Mouse (Mus musculus) intestine, embryonic 16.5 days (tissue): Measurements from ENCODE around the gene Mycbp. TPM values are rescaled to one million over a fixed set of nuclear protein-coding genes. Genes with fewer than 3 reads are reported as not detected.
A peak's percentile ranks its signal among the peaks of the same experiment; 100 is the strongest.

Experiments
- ATAC-seq: fragments of 200-750 bp; cut with Nextera tagmentation; 2 replicates; pipeline ENCODE4 v1.8.0; 2017; ENCODE audit warnings: moderate TSS enrichment, moderate library complexity
- H3K27ac ChIP-seq: fragments of 300-500 bp; sonication (generic); 2 replicates; pipeline ENCODE4 v1.5.1; 2014; ENCODE audit warnings: mild to moderate bottlenecking, low read length
- H3K27me3 ChIP-seq: fragments of 300-500 bp; sonication (generic); replicated peaks from 2 replicates; pipeline ENCODE4 v1.6.1; 2014; ENCODE audit warnings: low read length, control low read depth, mixed read lengths; ENCODE audit not compliant: control insufficient read depth, insufficient read depth
- H3K36me3 ChIP-seq: fragments of 300-500 bp; sonication (generic); 2 replicates; pipeline ENCODE4 v1.6.1; 2014; ENCODE audit warnings: low read length, control low read depth; ENCODE audit not compliant: control insufficient read depth, insufficient read depth
- H3K4me1 ChIP-seq: fragments of 300-500 bp; sonication (generic); 2 replicates; pipeline ENCODE4 v1.6.1; 2014; ENCODE audit warnings: low read length, control low read depth, mixed read lengths; ENCODE audit not compliant: control insufficient read depth, insufficient read depth
- H3K4me2 ChIP-seq: fragments of 300-500 bp; sonication (generic); 2 replicates; pipeline ENCODE4 v1.6.1; 2014; ENCODE audit warnings: low read depth, low read length, control low read depth
- H3K4me3 ChIP-seq: fragments of 300-500 bp; sonication (generic); 2 replicates; pipeline ENCODE4 v1.5.1; 2014; ENCODE audit warnings: mild to moderate bottlenecking, low read length
- H3K9ac ChIP-seq: fragments of 300-500 bp; sonication (generic); 2 replicates; pipeline ENCODE4 v1.6.1; 2014; ENCODE audit warnings: low read depth, low read length
- H3K9me3 ChIP-seq: fragments of 300-500 bp; sonication (generic); 2 replicates; pipeline ENCODE4 v1.6.1; 2016; ENCODE audit warnings: low read length, control low read depth; ENCODE audit not compliant: control insufficient read depth
- WGBS: fragments of 180-500 bp; shearing (Covaris S2); extraction: QIAGEN DNeasy Blood & Tissue Kit; methylation state at CpG from one replicate; pipeline ENCODE4 v1.1.7; 2014; 5-methylcytosine and 5-hydroxymethylcytosine counted together
- polyA plus RNA-seq: library from polyadenylated mRNA; unstranded; fragments of >200 nt; fragmentation: Nextera tagmentation; extraction: Ambion mirVana; gene quantifications from 2 replicates; pipeline ENCODE4 v1.2.1, GENCODE M21; 2015

Gene Mycbp
- polyA plus RNA-seq, 1 experiment from 2014 or later, result 99.7 TPM

DNA sequence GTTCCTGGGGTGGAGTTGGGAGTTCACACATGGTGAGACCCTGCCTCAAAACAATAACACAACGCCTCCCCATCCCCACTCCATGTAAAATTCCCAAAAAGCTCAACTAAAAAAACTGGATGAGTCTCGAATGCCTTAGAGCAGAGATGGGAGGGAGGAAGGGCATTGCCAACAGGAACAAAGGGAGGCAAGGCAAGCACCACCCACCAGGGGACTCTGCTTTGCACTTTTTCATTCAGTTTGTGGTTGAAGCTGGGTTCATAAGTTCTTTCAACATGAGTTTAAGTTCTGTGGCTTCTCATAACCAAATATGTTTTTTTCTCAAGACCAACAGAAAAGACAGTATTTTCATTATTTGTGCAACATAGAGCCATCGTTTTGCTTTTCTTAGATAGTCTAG lies 1.2 kb upstream of the Mycbp start:
- Histone ChIP-seq H3K4me3 (no peak overlapping the region), H3K27me3 (no peaks in the 10 kb centered on the region), H3K27ac (no peak overlapping the region), H3K4me1 (peaks cover 8% of the 10 kb centered on the region; the same call in 1 of the 2 replicates), H3K36me3 (no peaks in the 10 kb centered on the region), H3K9me3 (no peaks in the 10 kb centered on the region), H3K4me2 (no peak overlapping the region), H3K9ac (no peak overlapping the region)
- 73% methylated on average over 3 of the region's 3 CpGs for WGBS
- ATAC-seq, result no peak

DNA sequence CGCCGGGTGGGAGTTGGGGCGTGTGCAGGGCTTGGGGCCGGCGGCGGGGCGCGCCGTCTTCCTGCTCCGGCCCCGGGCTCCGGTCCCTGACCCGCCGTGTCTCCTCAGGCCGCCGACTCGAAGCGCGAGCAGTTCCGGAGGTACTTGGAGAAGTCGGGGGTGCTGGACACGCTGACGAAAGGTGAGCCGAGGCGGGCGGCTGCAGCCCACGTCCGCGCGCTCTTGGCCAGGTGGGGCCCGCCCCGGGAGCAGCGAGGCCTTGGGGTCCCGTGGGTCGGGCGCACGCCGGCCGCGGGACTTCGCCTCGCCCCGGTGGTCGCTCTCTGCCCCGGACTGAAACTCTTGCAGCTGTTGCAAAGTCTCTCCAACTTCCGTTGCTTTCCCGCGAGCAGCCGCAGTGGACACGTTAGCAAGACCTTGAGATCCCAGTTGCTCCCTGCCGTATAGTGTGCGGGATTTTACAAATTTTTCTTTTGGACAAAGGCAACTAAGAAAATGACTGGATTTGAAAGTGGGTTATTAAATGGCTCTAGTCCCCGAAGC lies 565 bp downstream of the Mycbp start:
- no peak; the same call in 1 of the 2 replicates for ATAC-seq
- peaks cover 8% of the 10 kb centered on the region; the same call in 1 of the 2 replicates for H3K4me1 ChIP-seq
- H3K4me3 ChIP-seq, result peak overlapping the region; percentile 81
- H3K27me3 ChIP-seq, result no peaks in the 10 kb centered on the region
- WGBS, result under 1% methylated on average over 42 of the region's 53 CpGs
- no peaks in the 10 kb centered on the region for H3K9me3 ChIP-seq
- H3K36me3 ChIP-seq, result no peaks in the 10 kb centered on the region; the same call in 1 of the 2 replicates
- H3K9ac ChIP-seq, result peak overlapping the region; percentile 82
- peak overlapping the region; percentile 90 for H3K27ac ChIP-seq
- H3K4me2 ChIP-seq, result peak overlapping the region; percentile 73

DNA sequence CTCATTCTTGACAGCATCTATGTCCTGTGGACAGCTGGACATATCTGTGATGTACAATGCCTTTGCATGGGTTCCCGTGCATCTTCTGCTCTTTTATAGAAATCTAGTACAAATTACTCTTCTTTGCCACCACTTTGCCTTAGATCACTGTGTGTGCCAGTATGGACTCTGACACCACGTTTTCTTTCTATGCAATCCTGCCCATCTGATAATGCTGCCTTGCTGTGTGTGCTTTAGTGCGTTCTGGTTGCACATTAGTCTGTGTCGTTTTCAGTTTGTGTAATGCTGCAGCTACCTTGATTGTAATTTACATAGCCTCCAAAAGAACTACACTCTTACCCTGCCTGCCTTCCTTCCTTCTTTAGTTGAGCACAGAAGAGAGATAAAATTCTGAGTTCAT lies 6.9 kb downstream of the Mycbp start:
- no peak overlapping the region for H3K4me2 ChIP-seq
- H3K9ac ChIP-seq, result no peak overlapping the region
- no peaks in the 10 kb centered on the region for H3K9me3 ChIP-seq
- no peaks in the 10 kb centered on the region for H3K27me3 ChIP-seq
- no peak overlapping the region for H3K4me3 ChIP-seq
- H3K27ac ChIP-seq, result no peak overlapping the region
- WGBS, result 78% methylated on average over 4 of the region's 4 CpGs
- peaks cover 5% of the 10 kb centered on the region; the same call in 1 of the 2 replicates for H3K36me3 ChIP-seq
- peaks cover 9% of the 10 kb centered on the region; the same call in 1 of the 2 replicates for H3K4me1 ChIP-seq
- ATAC-seq, result no peak

DNA sequence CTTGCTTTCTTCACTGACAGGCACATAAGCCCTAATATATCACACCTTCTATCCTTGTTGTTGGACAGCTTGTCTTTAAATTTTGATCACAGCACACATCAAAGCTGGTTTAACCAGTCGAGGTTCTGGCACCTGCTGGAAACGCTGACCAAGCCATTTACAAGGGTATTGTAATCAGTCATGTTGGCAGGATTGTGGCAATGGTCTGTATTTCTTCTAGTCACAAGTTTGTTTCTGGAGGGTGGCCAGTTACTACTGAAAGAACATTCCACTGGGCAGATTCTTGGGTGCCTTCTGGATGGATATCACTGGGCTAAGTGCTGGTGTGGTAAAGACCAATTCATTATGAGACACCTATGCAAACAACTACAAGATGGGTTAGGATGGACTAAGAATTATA lies 7.8 kb downstream of the Mycbp start:
- ATAC-seq, result no peak
- 57% methylated on average over 2 of the region's 2 CpGs for WGBS
- H3K9ac ChIP-seq, result no peak overlapping the region
- peaks cover 5% of the 10 kb centered on the region; the same call in 1 of the 2 replicates for H3K36me3 ChIP-seq
- no peaks in the 10 kb centered on the region for H3K27me3 ChIP-seq
- peaks cover 6% of the 10 kb centered on the region; the same call in 1 of the 2 replicates for H3K4me1 ChIP-seq
- H3K9me3 ChIP-seq, result no peaks in the 10 kb centered on the region
- no peak overlapping the region for H3K4me2 ChIP-seq
- H3K27ac ChIP-seq, result no peak overlapping the region
- no peak overlapping the region for H3K4me3 ChIP-seq

DNA sequence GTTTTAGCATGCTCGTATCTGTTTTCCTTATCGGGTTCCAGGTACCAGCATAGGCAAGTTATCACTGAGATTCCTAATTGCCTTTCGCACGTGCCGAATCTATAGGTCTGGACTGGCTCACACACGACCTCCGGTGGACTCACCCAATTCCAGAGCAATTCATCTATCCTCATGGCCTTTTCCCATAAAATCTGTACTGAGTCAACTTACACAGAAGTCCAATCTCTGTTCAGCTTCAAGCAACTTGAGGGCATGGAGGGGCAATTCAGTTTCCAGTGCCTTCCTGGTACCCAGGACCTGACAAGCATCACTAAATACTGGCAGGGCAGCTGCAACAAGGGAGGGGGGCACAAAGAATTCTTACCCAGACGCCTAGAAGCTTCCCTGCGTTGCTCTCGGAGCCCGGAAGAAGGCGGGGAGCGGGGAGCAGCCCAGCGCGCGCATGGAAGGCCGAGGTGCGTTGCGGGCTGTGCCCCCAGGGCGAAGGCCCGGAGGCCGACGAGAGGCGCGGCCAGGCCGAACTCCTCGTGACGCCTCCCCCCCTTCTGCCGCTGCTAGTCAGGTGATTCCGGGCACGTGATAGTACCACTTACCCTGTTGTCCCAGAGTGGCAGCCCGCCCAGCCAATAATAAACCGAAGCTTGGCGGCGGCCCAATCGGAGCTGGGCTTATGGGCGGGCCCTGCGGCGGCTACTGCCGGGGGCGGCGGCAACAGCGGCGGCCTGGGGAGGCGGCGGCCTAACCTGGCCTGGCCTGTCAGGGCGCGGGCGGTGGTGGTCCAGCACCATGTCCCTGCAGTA lies 12.3 kb downstream of the Mycbp start, which contains the start of gene Rragc:
TSS of gene Rragc (plus strand) at position 699 of the 800 bp plus-strand sequence.
- peak within 1 kb of the TSS; percentile 97 for H3K9ac ChIP-seq
- peak; percentile 99 for ATAC-seq
- peak within 1 kb of the TSS; percentile 98 for H3K4me3 ChIP-seq
- peak within 1 kb of the TSS; percentile 71 for H3K4me2 ChIP-seq
- peak within 1 kb of the TSS; percentile 92 for H3K27ac ChIP-seq
- under 1% methylated on average over 49 of the region's 49 CpGs for WGBS
- peaks cover 9% of the 10 kb centered on the region; the same call in 1 of the 2 replicates for H3K36me3 ChIP-seq
- H3K27me3 ChIP-seq, result no peaks in the 10 kb centered on the region
- no peaks in the 10 kb centered on the region for H3K9me3 ChIP-seq
- H3K4me1 ChIP-seq, result peaks cover 16% of the 10 kb centered on the region

DNA sequence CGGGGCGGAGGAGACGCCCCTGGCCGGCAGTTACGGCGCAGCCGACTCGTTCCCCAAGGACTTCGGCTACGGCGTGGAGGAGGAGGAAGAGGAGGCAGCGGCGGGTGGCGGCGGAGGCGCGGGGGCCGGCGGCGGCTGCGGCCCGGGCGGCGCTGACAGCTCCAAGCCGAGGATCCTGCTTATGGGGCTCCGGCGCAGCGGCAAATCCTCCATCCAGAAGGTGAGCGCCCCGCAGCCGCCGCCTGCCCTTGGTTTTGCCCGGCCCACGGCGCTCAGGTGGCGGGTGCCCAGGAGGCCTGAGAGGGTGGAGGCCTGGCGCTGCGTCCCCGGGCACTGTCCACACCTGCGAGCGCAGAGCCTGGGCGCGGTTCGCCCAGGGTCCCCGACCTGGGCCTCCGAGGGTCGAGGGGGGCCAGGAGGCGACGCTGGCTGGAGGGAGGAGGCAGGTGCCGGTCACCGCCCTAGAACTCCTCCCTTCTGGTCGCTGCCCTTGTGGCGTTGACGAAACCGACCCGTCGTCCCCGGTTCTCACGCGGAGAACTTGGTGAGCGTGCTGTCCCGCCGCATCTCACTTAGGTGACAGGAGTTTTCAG lies 13.0 kb downstream of the Mycbp start, which contains the start of gene 4930535I16Rik:
TSS of gene 4930535I16Rik (minus strand) at position 475 of the 593 bp plus-strand sequence.
- peak within 1 kb of the TSS; percentile 92 for H3K27ac ChIP-seq
- H3K4me3 ChIP-seq, result peak within 1 kb of the TSS; percentile 98
- H3K9me3 ChIP-seq, result no peaks in the 10 kb centered on the region
- no peaks in the 10 kb centered on the region for H3K27me3 ChIP-seq
- peak within 1 kb of the TSS; percentile 97 for H3K9ac ChIP-seq
- H3K4me1 ChIP-seq, result peaks cover 16% of the 10 kb centered on the region
- 0% methylated on average over 53 of the region's 63 CpGs for WGBS
- peaks cover 9% of the 10 kb centered on the region; the same call in 1 of the 2 replicates for H3K36me3 ChIP-seq
- peak; percentile 68 for ATAC-seq
- H3K4me2 ChIP-seq, result peak within 1 kb of the TSS; percentile 71

GRCm38 (mm10) chr4:123918851-123919250 lies 14.2 kb downstream of the Mycbp start:
- Histone ChIP-seq H3K36me3 (peaks cover 4% of the 10 kb centered on the region; the same call in 1 of the 2 replicates), H3K27ac (no peak overlapping the region), H3K9me3 (no peaks in the 10 kb centered on the region), H3K9ac (peak overlapping the region; percentile 97; the same call in 1 of the 2 replicates), H3K4me2 (peak overlapping the region; percentile 71), H3K27me3 (no peaks in the 10 kb centered on the region), H3K4me3 (peak overlapping the region; percentile 98), H3K4me1 (peaks cover 16% of the 10 kb centered on the region)
- WGBS, result 70% methylated on average over 2 of the region's 2 CpGs
- no peak for ATAC-seq

- 88% methylated on average over 4 of the region's 4 CpGs for WGBS
- Histone ChIP-seq H3K4me3 (no peak overlapping the region), H3K36me3 (peaks cover 12% of the 10 kb centered on the region), H3K9me3 (no peaks in the 10 kb centered on the region), H3K27me3 (no peaks in the 10 kb centered on the region), H3K27ac (no peak overlapping the region), H3K4me2 (no peak overlapping the region), H3K9ac (no peak overlapping the region), H3K4me1 (peaks cover 13% of the 10 kb centered on the region)
- no peak for ATAC-seq
Observed at GRCm38 (mm10) chr4:123921055-123921565, 16.5 kb downstream of the Mycbp start.

DNA sequence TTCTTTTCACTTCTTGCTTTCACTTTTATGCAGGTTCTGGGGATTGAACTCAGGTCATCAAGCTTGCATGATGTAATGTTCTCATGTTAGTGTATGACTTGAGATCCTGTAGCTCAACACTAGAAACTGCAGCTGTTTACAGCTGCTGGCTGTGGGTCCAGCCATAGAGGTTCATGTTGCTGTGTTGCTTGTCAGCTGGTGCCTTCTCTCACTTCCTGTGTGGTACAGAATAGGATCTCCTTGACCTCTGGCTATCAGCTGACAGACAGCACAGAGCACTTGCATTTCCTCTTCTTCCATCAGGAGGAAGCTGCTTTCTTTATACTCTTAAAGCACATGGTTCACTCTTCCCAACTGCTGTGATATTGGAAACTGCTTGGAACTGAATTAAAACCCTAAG lies 23.3 kb downstream of the Mycbp start:
- peak; percentile 55; the same call in 1 of the 2 replicates for ATAC-seq
- no peak overlapping the region for H3K4me3 ChIP-seq
- no peak overlapping the region for H3K4me2 ChIP-seq
- no peaks in the 10 kb centered on the region for H3K9me3 ChIP-seq
- no peaks in the 10 kb centered on the region for H3K27me3 ChIP-seq
- H3K4me1 ChIP-seq, result no peaks in the 10 kb centered on the region
- peaks cover 18% of the 10 kb centered on the region for H3K36me3 ChIP-seq
- no peak overlapping the region for H3K27ac ChIP-seq
- no peak overlapping the region for H3K9ac ChIP-seq
